Mouse (Mus musculus): Measurements from ENCODE around the gene Tab1.

Gene Tab1

GRCm38 (mm10) chr15:80132993-80133586 lies at the start of gene Tab1:
Tab1 (plus strand) TSS chr15:80133127.
- DNase-seq: peak; percentile 92

- DNase-seq: peak; percentile 99
Observed at GRCm38 (mm10) chr15:80083276-80083731, 49.6 kb upstream of the Tab1 start.

GRCm38 (mm10) chr15:80083740-80084139 lies 49.2 kb upstream of the Tab1 start:
- no peak for DNase-seq

GRCm38 (mm10) chr15:80087406-80088012 lies 45.4 kb upstream of the Tab1 start:
- DNase-seq: no peak

- peak; percentile 95 for DNase-seq
Observed at GRCm38 (mm10) chr15:80088637-80089036, 44.3 kb upstream of the Tab1 start.

- DNase-seq: no peak
Observed at GRCm38 (mm10) chr15:80090155-80090554, 42.8 kb upstream of the Tab1 start.

GRCm38 (mm10) chr15:80090741-80091120 lies 42.2 kb upstream of the Tab1 start:
- DNase-seq: no peak

- DNase-seq: peak; percentile 80
Observed at GRCm38 (mm10) chr15:80091121-80091955, 41.6 kb upstream of the Tab1 start, which contains the start of the genes Syngr1 and Rpl3. Syngr1 (plus strand) TSS chr15:80091334. Rpl3 (minus strand) TSS chr15:80091868.

- no peak for DNase-seq
Observed at GRCm38 (mm10) chr15:80092041-80092441, 40.9 kb upstream of the Tab1 start.

GRCm38 (mm10) chr15:80092599-80092998 lies 40.3 kb upstream of the Tab1 start:
- DNase-seq: no peak

- no peak for DNase-seq
Observed at GRCm38 (mm10) chr15:80094201-80094600, 38.7 kb upstream of the Tab1 start.

GRCm38 (mm10) chr15:80095596-80095995 lies 37.3 kb upstream of the Tab1 start:
- DNase-seq: no peak

- no peak for DNase-seq
Observed at GRCm38 (mm10) chr15:80096406-80096805, 36.5 kb upstream of the Tab1 start.

GRCm38 (mm10) chr15:80096946-80097881 lies 35.7 kb upstream of the Tab1 start:
- peak; percentile 59 for DNase-seq

- DNase-seq: no peak
Observed at GRCm38 (mm10) chr15:80097999-80098461, 34.9 kb upstream of the Tab1 start.

GRCm38 (mm10) chr15:80098809-80099208 lies 34.1 kb upstream of the Tab1 start:
- no peak for DNase-seq

- no peak for DNase-seq
Observed at GRCm38 (mm10) chr15:80099477-80099876, 33.5 kb upstream of the Tab1 start.

- DNase-seq: no peak
Observed at GRCm38 (mm10) chr15:80100196-80100595, 32.7 kb upstream of the Tab1 start.

GRCm38 (mm10) chr15:80100871-80101270 lies 32.1 kb upstream of the Tab1 start:
- DNase-seq: no peak

GRCm38 (mm10) chr15:80101503-80101902 lies 31.4 kb upstream of the Tab1 start:
- DNase-seq: no peak

- no peak for DNase-seq
Observed at GRCm38 (mm10) chr15:80102495-80102894, 30.4 kb upstream of the Tab1 start.
